Mouse (Mus musculus) forebrain, embryonic 10.5 days (tissue): ENCODE data around the gene Trpc4. TPM values are rescaled to one million over a fixed set of nuclear protein-coding genes. Genes with fewer than 3 reads are reported as not detected.

Experiments
- DNase-seq: peaks from one replicate; pipeline ENCODE4 v3.0.0-alpha.2; 2017; ENCODE audit warnings: low spot score; ENCODE audit errors: extremely low spot score
- H3K27ac ChIP-seq: fragments of 300-500 bp; sonication (generic); 2 replicates; pipeline ENCODE4 v1.5.1; 2016; ENCODE audit warnings: mild to moderate bottlenecking
- H3K27me3 ChIP-seq: fragments of 300-500 bp; sonication (generic); 2 replicates; pipeline ENCODE4 v1.6.1; 2016; ENCODE audit warnings: mild to moderate bottlenecking; ENCODE audit not compliant: poor library complexity, severe bottlenecking
- H3K36me3 ChIP-seq: fragments of 300-500 bp; sonication (generic); replicated peaks from 2 replicates; pipeline ENCODE4 v1.6.1; 2016; ENCODE audit warnings: mild to moderate bottlenecking, moderate library complexity
- H3K4me1 ChIP-seq: fragments of 300-500 bp; sonication (generic); 2 replicates; pipeline ENCODE4 v1.6.1; 2016
- H3K4me3 ChIP-seq: fragments of 300-500 bp; sonication (generic); 2 replicates; pipeline ENCODE4 v1.5.1; 2016; ENCODE audit warnings: mild to moderate bottlenecking, moderate library complexity
- H3K9me3 ChIP-seq: fragments of 300-500 bp; sonication (generic); 2 replicates; pipeline ENCODE4 v1.6.1; 2016; ENCODE audit warnings: mild to moderate bottlenecking, moderate library complexity
- WGBS: fragments of 180-500 bp; shearing (Covaris S2); methylation state at CpG from one replicate; pipeline ENCODE4 v1.1.7; 2016; 5-methylcytosine and 5-hydroxymethylcytosine counted together
- polyA plus RNA-seq: library from polyadenylated mRNA; unstranded; fragments of >200 nt; fragmentation: Nextera tagmentation; extraction: Ambion mirVana; gene quantifications from 2 replicates; pipeline ENCODE4 v1.2.1, GENCODE M21; 2016

The Trpc4 gene
- polyA plus RNA-seq, 1 experiment from 2014 or later = 0.40 TPM

GRCm38 (mm10) chr3:54211441-54211840, 55.6 kb downstream of the Trpc4 start:
- no peak for DNase-seq
- 87% methylated on average over 1 of the region's 1 CpGs for WGBS
- no peaks in the 10 kb centered on the region for H3K9me3 ChIP-seq
- H3K27me3 ChIP-seq = no peaks in the 10 kb centered on the region
- no peaks in the 10 kb centered on the region for H3K4me1 ChIP-seq
- no peaks in the 10 kb centered on the region for H3K36me3 ChIP-seq
- H3K4me3 ChIP-seq = no peak overlapping the region
- no peak overlapping the region for H3K27ac ChIP-seq

GRCm38 (mm10) chr3:54222549-54222948, 66.7 kb downstream of the Trpc4 start:
- 94% methylated on average over 8 of the region's 8 CpGs for WGBS
- no peak for DNase-seq
- no peak overlapping the region for H3K4me3 ChIP-seq
- H3K27me3 ChIP-seq = no peaks in the 10 kb centered on the region
- H3K36me3 ChIP-seq = no peaks in the 10 kb centered on the region
- no peaks in the 10 kb centered on the region for H3K4me1 ChIP-seq
- H3K9me3 ChIP-seq = no peaks in the 10 kb centered on the region
- no peak overlapping the region for H3K27ac ChIP-seq

- Histone ChIP-seq H3K27ac (no peak overlapping the region), H3K4me3 (no peak overlapping the region), H3K9me3 (peaks cover 3% of the 10 kb centered on the region; the same call in 1 of the 2 replicates), H3K36me3 (no peaks in the 10 kb centered on the region), H3K4me1 (no peaks in the 10 kb centered on the region), H3K27me3 (no peaks in the 10 kb centered on the region)
- 74% methylated on average over 4 of the region's 4 CpGs for WGBS
- DNase-seq = no peak
Observed at GRCm38 (mm10) chr3:54228463-54228862, 72.6 kb downstream of the Trpc4 start.

DNA sequence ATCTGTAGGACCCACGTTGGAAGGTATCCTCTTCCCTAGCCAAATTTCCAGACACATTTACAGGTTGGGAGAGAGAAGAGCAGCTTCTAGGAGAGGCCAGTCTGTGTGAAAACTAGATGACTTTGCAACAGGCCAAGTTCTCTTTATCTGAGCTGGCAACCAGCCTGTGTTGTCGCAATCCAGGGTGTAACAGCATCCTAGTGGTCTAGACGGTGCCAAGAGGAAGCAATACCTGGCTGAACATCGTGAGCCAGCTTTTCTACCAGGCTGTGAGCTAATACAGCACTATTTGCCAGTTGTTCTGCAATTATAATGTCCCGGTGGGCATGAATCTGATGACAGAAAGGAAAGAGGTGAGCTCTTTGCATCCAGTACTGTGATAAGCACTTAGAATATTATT, 83.1 kb downstream of the Trpc4 start:
- Histone ChIP-seq H3K4me1 (no peaks in the 10 kb centered on the region), H3K4me3 (no peak overlapping the region), H3K9me3 (no peaks in the 10 kb centered on the region; the same call in 1 of the 2 replicates), H3K27me3 (no peaks in the 10 kb centered on the region), H3K27ac (no peak overlapping the region), H3K36me3 (no peaks in the 10 kb centered on the region)
- no peak for DNase-seq
- 82% methylated on average over 5 of the region's 5 CpGs for WGBS

DNA sequence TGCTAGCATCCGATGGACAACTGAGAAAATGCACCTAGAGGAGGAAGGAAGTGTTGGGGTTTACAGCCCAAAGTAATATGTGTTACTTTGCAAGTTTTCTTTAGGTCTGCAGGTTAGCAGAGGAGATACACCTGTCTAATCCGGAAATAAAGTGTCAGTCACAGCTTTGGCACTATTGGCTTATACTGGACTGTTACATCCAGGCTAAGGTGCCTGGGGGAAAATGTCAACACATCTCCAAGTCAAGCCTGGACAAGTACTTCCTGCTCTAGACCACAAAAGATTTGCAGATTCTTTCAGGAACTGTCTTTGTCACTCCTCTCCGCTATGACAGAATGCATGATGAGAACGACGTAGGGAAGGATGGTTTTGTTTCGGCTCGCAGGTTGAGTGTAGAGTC, 83.6 kb downstream of the Trpc4 start:
- Histone ChIP-seq H3K4me3 (no peak overlapping the region), H3K27me3 (no peaks in the 10 kb centered on the region), H3K4me1 (no peaks in the 10 kb centered on the region), H3K36me3 (no peaks in the 10 kb centered on the region), H3K27ac (no peak overlapping the region), H3K9me3 (no peaks in the 10 kb centered on the region; the same call in 1 of the 2 replicates)
- WGBS = 95% methylated on average over 7 of the region's 7 CpGs
- no peak for DNase-seq

- Histone ChIP-seq H3K36me3 (no peaks in the 10 kb centered on the region), H3K27me3 (no peaks in the 10 kb centered on the region), H3K4me1 (no peaks in the 10 kb centered on the region), H3K9me3 (no peaks in the 10 kb centered on the region; the same call in 1 of the 2 replicates), H3K27ac (no peak overlapping the region), H3K4me3 (no peak overlapping the region)
- WGBS = 84% methylated on average over 1 of the region's 1 CpGs
- no peak for DNase-seq
Observed at GRCm38 (mm10) chr3:54243136-54243535, 87.3 kb downstream of the Trpc4 start.

DNA sequence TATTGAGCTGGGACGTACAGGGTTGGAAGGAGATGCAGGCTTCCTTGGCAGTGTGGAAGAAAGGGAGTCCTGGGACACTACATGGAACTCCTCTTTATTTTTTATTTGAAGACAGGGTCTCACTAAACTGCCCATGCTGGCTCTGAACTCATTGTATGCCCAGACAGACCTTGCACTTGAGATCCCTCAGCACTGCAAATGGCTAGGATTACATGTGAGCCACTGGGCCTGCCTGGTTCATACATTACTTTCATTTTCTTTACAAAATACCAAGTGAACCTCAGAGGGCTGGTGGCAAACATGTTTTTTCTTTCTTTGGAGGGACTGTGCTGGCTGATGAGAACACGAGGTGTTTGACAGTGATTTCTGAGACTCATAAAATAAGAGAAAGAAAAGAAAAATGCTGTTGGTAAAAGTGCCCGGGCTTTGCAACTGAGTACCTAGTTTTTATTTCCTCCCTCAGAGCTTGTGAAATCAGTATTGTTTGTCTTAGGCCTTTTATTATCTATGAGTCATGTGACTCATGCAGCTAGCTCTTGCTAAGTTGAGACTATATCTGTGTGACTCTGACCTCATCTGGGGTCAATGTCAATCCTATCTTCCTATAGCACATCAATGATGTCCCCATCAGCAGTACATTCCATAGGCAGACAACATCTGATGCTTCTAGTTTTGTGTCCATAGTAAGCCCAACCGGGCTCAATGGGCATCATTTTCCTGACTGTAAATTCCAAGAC, 89.1 kb downstream of the Trpc4 start:
- Histone ChIP-seq H3K9me3 (no peaks in the 10 kb centered on the region; the same call in 1 of the 2 replicates), H3K4me1 (no peaks in the 10 kb centered on the region), H3K36me3 (no peaks in the 10 kb centered on the region), H3K27ac (no peak overlapping the region), H3K4me3 (no peak overlapping the region), H3K27me3 (no peaks in the 10 kb centered on the region)
- 92% methylated on average over 4 of the region's 4 CpGs for WGBS
- DNase-seq = no peak

GRCm38 (mm10) chr3:54246416-54246815, 90.6 kb downstream of the Trpc4 start:
- H3K36me3 ChIP-seq = no peaks in the 10 kb centered on the region
- no peak overlapping the region for H3K4me3 ChIP-seq
- H3K4me1 ChIP-seq = no peaks in the 10 kb centered on the region
- no peak for DNase-seq
- 78% methylated on average over 2 of the region's 2 CpGs for whole genome bisulfite sequencing
- H3K27me3 ChIP-seq = no peaks in the 10 kb centered on the region
- no peaks in the 10 kb centered on the region; the same call in 1 of the 2 replicates for H3K9me3 ChIP-seq
- H3K27ac ChIP-seq = no peak overlapping the region

GRCm38 (mm10) chr3:54249311-54249710, 93.5 kb downstream of the Trpc4 start:
- no peaks in the 10 kb centered on the region for H3K9me3 ChIP-seq
- WGBS = 88% methylated on average over 6 of the region's 6 CpGs
- H3K4me3 ChIP-seq = no peak overlapping the region
- no peak for DNase-seq
- H3K36me3 ChIP-seq = no peaks in the 10 kb centered on the region
- no peaks in the 10 kb centered on the region for H3K4me1 ChIP-seq
- no peak overlapping the region for H3K27ac ChIP-seq
- H3K27me3 ChIP-seq = no peaks in the 10 kb centered on the region

- WGBS = 93% methylated on average over 1 of the region's 1 CpGs
- Histone ChIP-seq H3K9me3 (no peaks in the 10 kb centered on the region), H3K4me1 (no peaks in the 10 kb centered on the region), H3K27ac (no peak overlapping the region), H3K4me3 (no peak overlapping the region), H3K27me3 (no peaks in the 10 kb centered on the region), H3K36me3 (no peaks in the 10 kb centered on the region)
- no peak for DNase-seq
Observed at GRCm38 (mm10) chr3:54266943-54267342, 111.1 kb downstream of the Trpc4 start.

- Histone ChIP-seq H3K27me3 (no peaks in the 10 kb centered on the region), H3K36me3 (no peaks in the 10 kb centered on the region), H3K27ac (no peak overlapping the region), H3K4me3 (no peak overlapping the region), H3K9me3 (no peaks in the 10 kb centered on the region), H3K4me1 (no peaks in the 10 kb centered on the region)
- WGBS = 93% methylated on average over 6 of the region's 6 CpGs
- no peak for DNase-seq
Observed at GRCm38 (mm10) chr3:54269180-54269579, 113.3 kb downstream of the Trpc4 start.

- H3K4me1 ChIP-seq = no peaks in the 10 kb centered on the region
- no peaks in the 10 kb centered on the region for H3K27me3 ChIP-seq
- DNase-seq = no peak
- H3K4me3 ChIP-seq = no peak overlapping the region
- WGBS = 88% methylated on average over 7 of the region's 7 CpGs
- H3K27ac ChIP-seq = no peak overlapping the region
- no peaks in the 10 kb centered on the region for H3K9me3 ChIP-seq
- H3K36me3 ChIP-seq = no peaks in the 10 kb centered on the region
Observed at GRCm38 (mm10) chr3:54274651-54275050, 118.8 kb downstream of the Trpc4 start.

GRCm38 (mm10) chr3:54289731-54290130, 133.9 kb downstream of the Trpc4 start:
- no peaks in the 10 kb centered on the region for H3K9me3 ChIP-seq
- DNase-seq = no peak
- H3K4me1 ChIP-seq = no peaks in the 10 kb centered on the region
- H3K36me3 ChIP-seq = no peaks in the 10 kb centered on the region
- H3K27me3 ChIP-seq = no peaks in the 10 kb centered on the region
- H3K4me3 ChIP-seq = no peak overlapping the region
- H3K27ac ChIP-seq = no peak overlapping the region
- 80% methylated on average over 3 of the region's 3 CpGs for WGBS
